Mouse (Mus musculus) limb, embryonic 12.5 days (tissue): ENCODE data around the gene Rpl3. TPM values are rescaled to one million over a fixed set of nuclear protein-coding genes. Genes with fewer than 3 reads are reported as not detected.
A peak's percentile ranks its signal among the peaks of the same experiment; 100 is the strongest.

ENCODE experiments used
- ATAC-seq: fragments of 200-750 bp; cut with Nextera tagmentation; 2 replicates; pipeline ENCODE4 v1.8.0; 2017; ENCODE audit warnings: low read depth, moderate TSS enrichment; ENCODE audit not compliant: insufficient number of reproducible peaks, insufficient read depth, low FRiP score, low TSS enrichment
- H3K27ac ChIP-seq: fragments of 300-500 bp; sonication (generic); 2 replicates; pipeline ENCODE4 v1.5.1; 2016; ENCODE audit warnings: mild to moderate bottlenecking, moderate library complexity
- H3K27me3 ChIP-seq: fragments of 300-500 bp; sonication (generic); 2 replicates; pipeline ENCODE4 v1.6.1; 2016; ENCODE audit warnings: mild to moderate bottlenecking, moderate library complexity
- H3K36me3 ChIP-seq: fragments of 300-500 bp; sonication (generic); 2 replicates; pipeline ENCODE4 v1.6.1; 2016; ENCODE audit warnings: mild to moderate bottlenecking, moderate library complexity
- H3K4me1 ChIP-seq: fragments of 300-500 bp; sonication (generic); replicated peaks from 2 replicates; pipeline ENCODE4 v1.6.1; 2016
- H3K4me2 ChIP-seq: fragments of 300-500 bp; sonication (generic); 2 replicates; pipeline ENCODE4 v1.6.1; 2016; ENCODE audit warnings: mild to moderate bottlenecking, moderate library complexity
- H3K4me3 ChIP-seq: fragments of 300-500 bp; sonication (generic); replicated peaks from 2 replicates; pipeline ENCODE4 v1.5.1; 2016; ENCODE audit warnings: mild to moderate bottlenecking
- H3K9ac ChIP-seq: fragments of 300-500 bp; sonication (generic); replicated peaks from 2 replicates; pipeline ENCODE4 v1.6.1; 2016; ENCODE audit warnings: mild to moderate bottlenecking, moderate library complexity
- H3K9me3 ChIP-seq: fragments of 300-500 bp; sonication (generic); 2 replicates; pipeline ENCODE4 v1.6.1; 2016; ENCODE audit warnings: mild to moderate bottlenecking, moderate library complexity
- WGBS: fragments of 180-500 bp; shearing (Covaris S2); methylation state at CpG from one replicate; pipeline ENCODE4 v1.1.7; 2016; 5-methylcytosine and 5-hydroxymethylcytosine counted together
- polyA plus RNA-seq: library from polyadenylated mRNA; unstranded; fragments of >200 nt; fragmentation: Nextera tagmentation; extraction: Ambion mirVana; gene quantifications from 2 replicates; pipeline ENCODE4 v1.2.1, GENCODE M21; 2016

Gene Rpl3
- polyA plus RNA-seq, 1 experiment from 2014 or later: 1,001 TPM

GRCm38 (mm10) chr15:80083740-80084139 lies 7.9 kb downstream of the Rpl3 start:
- H3K27me3 ChIP-seq: no peaks in the 10 kb centered on the region
- ATAC-seq: no peak; the same call in 1 of the 2 replicates

DNA sequence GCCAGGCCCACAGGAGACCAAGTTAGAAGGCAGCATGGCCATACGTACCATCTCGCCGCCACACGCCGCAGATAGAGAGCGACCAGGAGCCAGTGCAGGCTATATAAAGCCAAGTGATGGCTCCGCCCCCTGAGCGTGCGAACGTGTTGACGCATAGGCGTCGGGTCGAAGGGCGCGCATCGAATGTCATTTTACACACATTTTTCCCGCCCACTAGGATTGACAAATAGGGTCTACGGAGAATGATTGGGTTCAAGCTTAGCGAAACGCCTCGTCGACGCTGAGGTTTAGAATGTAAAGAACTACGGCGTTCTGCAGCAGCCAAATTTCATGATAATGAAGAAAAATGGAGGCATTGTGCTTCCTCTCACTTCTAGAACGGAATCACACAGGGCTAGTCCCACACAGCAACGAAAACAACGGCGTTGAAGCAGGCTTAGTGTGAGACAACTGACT lies 8.4 kb downstream of the Rpl3 start:
- peaks cover 42% of the 10 kb centered on the region for H3K36me3 ChIP-seq
- H3K9ac ChIP-seq: peak overlapping the region; percentile 94
- H3K4me1 ChIP-seq: peaks cover 24% of the 10 kb centered on the region
- no peaks in the 10 kb centered on the region for H3K27me3 ChIP-seq
- peaks cover 4% of the 10 kb centered on the region; the same call in 1 of the 2 replicates for H3K9me3 ChIP-seq
- peak overlapping the region; percentile 93 for H3K27ac ChIP-seq
- peak overlapping the region; percentile 89 for H3K4me2 ChIP-seq
- ATAC-seq: peak; percentile 92
- WGBS: under 1% methylated on average over 30 of the region's 30 CpGs
- H3K4me3 ChIP-seq: peak overlapping the region; percentile 82

More at GRCm38 (mm10) chr15:80083740-80084139, 7.9 kb downstream of the Rpl3 start:
- Histone ChIP-seq H3K36me3 (peaks cover 37% of the 10 kb centered on the region), H3K27ac (peak overlapping the region; percentile 92), H3K4me1 (peaks cover 24% of the 10 kb centered on the region), H3K9ac (peak overlapping the region; percentile 61), H3K4me2 (peak overlapping the region; percentile 71), H3K4me3 (peak overlapping the region; percentile 82), H3K9me3 (peaks cover 4% of the 10 kb centered on the region; the same call in 1 of the 2 replicates)
- 1% methylated on average over 12 of the region's 12 CpGs for WGBS

- Histone ChIP-seq H3K9me3 (peaks cover 4% of the 10 kb centered on the region; the same call in 1 of the 2 replicates), H3K27me3 (no peaks in the 10 kb centered on the region), H3K4me1 (peaks cover 24% of the 10 kb centered on the region), H3K4me2 (peak overlapping the region; percentile 89), H3K9ac (peak overlapping the region; percentile 94), H3K4me3 (peak overlapping the region; percentile 82), H3K27ac (peak overlapping the region; percentile 93), H3K36me3 (peaks cover 47% of the 10 kb centered on the region)
- WGBS: under 1% methylated on average over 21 of the region's 21 CpGs
- ATAC-seq: peak; percentile 32; the same call in 1 of the 2 replicates
Measured at GRCm38 (mm10) chr15:80082661-80083275, 8.9 kb downstream of the Rpl3 start.

- 7% methylated on average over 11 of the region's 11 CpGs for WGBS
- peak overlapping the region; percentile 93 for H3K27ac ChIP-seq
- peaks cover 4% of the 10 kb centered on the region; the same call in 1 of the 2 replicates for H3K9me3 ChIP-seq
- H3K4me1 ChIP-seq: peaks cover 24% of the 10 kb centered on the region
- no peaks in the 10 kb centered on the region for H3K27me3 ChIP-seq
- peak overlapping the region; percentile 82 for H3K4me3 ChIP-seq
- peaks cover 54% of the 10 kb centered on the region for H3K36me3 ChIP-seq
- H3K4me2 ChIP-seq: peak overlapping the region; percentile 89
- H3K9ac ChIP-seq: peak overlapping the region; percentile 94
- no peak for ATAC-seq
Measured at GRCm38 (mm10) chr15:80081801-80082546, 9.7 kb downstream of the Rpl3 start.

- H3K27me3 ChIP-seq: no peaks in the 10 kb centered on the region
- 57% methylated on average over 9 of the region's 9 CpGs for WGBS
- H3K9ac ChIP-seq: peak overlapping the region; percentile 94
- peaks cover 31% of the 10 kb centered on the region for H3K4me1 ChIP-seq
- no peaks in the 10 kb centered on the region for H3K9me3 ChIP-seq
- H3K4me3 ChIP-seq: peak overlapping the region; percentile 82
- peak overlapping the region; percentile 89 for H3K4me2 ChIP-seq
- no peak for ATAC-seq
- peaks cover 63% of the 10 kb centered on the region for H3K36me3 ChIP-seq
- H3K27ac ChIP-seq: 0 out of 2 replicates have a peak overlapping the region, but pooled peaks have one; percentile 17
Measured at GRCm38 (mm10) chr15:80080711-80081615, 10.7 kb downstream of the Rpl3 start.

DNA sequence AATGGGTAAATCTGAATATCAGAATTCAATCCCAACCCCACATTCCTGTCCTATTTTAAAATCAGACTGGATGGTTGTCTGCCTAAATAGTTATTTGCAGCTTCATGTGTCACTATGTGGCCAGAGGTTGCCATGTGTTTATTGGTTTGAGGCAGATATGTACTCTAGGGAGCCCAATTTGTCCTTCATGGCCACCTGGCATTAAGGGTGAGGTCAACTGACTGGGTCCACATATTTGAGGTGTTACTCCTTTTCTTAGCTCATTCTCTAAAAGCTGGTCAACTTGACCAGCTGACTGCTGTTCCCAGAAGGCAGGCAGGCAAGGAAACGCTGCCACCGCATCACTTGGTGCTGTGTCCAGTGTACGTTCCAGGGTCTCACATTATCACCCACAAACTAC lies 11.7 kb downstream of the Rpl3 start:
- H3K27me3 ChIP-seq: no peaks in the 10 kb centered on the region
- peaks cover 41% of the 10 kb centered on the region for H3K4me1 ChIP-seq
- no peaks in the 10 kb centered on the region for H3K9me3 ChIP-seq
- H3K4me3 ChIP-seq: no peak overlapping the region
- H3K27ac ChIP-seq: no peak overlapping the region
- peaks cover 63% of the 10 kb centered on the region for H3K36me3 ChIP-seq
- 77% methylated on average over 3 of the region's 3 CpGs for WGBS
- ATAC-seq: no peak
- H3K9ac ChIP-seq: no peak overlapping the region
- H3K4me2 ChIP-seq: 0 out of 2 replicates have a peak overlapping the region, but pooled peaks have one; percentile 89

DNA sequence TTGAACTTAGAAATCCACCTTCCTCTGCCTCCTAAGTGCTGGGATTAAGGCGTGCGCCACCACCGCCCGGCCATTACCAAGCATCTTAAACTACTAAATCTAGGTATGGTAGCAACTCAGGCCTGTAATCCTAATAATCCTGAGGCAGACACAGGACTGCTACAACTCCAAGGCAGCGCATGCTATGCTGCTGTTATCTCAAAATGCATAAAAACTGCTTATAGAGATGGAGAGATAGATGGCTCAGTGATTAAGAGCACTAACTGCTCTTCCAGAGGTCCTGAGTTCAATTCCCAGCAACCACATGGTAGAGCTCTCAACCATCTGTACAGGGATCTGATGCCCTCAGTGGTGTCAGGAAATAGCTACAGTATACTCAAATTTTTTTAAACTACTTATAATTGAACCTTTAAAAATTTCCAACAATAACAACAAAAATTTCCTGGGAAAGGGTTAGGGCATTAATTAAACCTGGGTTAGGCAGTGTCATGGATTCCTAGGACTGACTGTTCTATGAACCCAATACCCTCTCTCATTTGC lies 12.5 kb downstream of the Rpl3 start:
- no peaks in the 10 kb centered on the region for H3K27me3 ChIP-seq
- no peak overlapping the region for H3K4me3 ChIP-seq
- peaks cover 63% of the 10 kb centered on the region for H3K36me3 ChIP-seq
- H3K4me2 ChIP-seq: no peak overlapping the region
- no peak overlapping the region for H3K27ac ChIP-seq
- WGBS: 87% methylated on average over 5 of the region's 5 CpGs
- no peak overlapping the region; the same call in 1 of the 2 replicates for H3K9ac ChIP-seq
- H3K4me1 ChIP-seq: peaks cover 41% of the 10 kb centered on the region
- H3K9me3 ChIP-seq: no peaks in the 10 kb centered on the region
- ATAC-seq: no peak

GRCm38 (mm10) chr15:80078058-80078814 lies 13.4 kb downstream of the Rpl3 start:
- H3K4me2 ChIP-seq: no peak overlapping the region
- no peak overlapping the region for H3K4me3 ChIP-seq
- peaks cover 63% of the 10 kb centered on the region for H3K36me3 ChIP-seq
- H3K27me3 ChIP-seq: no peaks in the 10 kb centered on the region
- no peak for ATAC-seq
- 73% methylated on average over 11 of the region's 11 CpGs for WGBS
- 0 out of 2 replicates have a peak overlapping the region, but pooled peaks have one; percentile 23 for H3K27ac ChIP-seq
- H3K9me3 ChIP-seq: no peaks in the 10 kb centered on the region
- H3K4me1 ChIP-seq: peaks cover 41% of the 10 kb centered on the region
- H3K9ac ChIP-seq: no peak overlapping the region

DNA sequence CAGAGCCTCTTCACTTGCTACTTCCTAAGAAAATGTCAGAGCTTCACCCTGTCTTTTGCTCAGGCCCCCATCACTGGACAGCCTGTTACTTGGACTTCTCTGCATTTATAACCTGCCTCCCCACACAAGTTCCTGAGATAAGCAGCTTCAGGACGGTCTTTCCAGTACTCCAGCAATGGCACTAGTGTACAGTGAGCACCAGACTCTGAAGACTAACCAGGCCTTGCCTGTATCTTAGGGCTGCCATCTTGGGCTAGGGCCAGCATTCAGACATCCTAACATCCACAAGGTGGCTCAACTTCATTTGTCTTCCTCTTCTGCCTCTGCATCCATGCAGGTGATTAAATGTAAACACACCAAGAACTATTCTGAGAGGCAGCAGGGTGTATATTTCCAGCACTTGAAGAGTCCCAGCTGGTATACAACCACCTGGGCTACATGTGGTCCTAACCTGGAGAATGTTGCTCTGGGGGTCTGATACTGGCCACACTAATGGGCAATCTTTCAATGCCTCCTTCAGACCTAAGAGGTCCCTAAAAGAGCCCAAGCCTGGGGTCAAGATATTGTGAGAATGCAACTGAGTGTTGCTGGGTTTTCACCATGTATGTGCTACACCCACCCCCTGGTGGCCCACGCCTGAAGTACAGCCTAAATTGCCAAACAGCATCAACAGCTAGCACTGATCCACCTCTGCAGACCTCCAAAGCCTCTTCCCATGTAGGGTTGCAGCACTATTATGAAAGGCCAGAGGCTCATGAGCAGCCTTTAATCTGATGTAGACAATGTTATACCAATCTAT lies 15.1 kb downstream of the Rpl3 start:
- H3K27ac ChIP-seq: peak overlapping the region; percentile 69
- whole genome bisulfite sequencing: 10% methylated on average over 2 of the region's 2 CpGs
- H3K4me2 ChIP-seq: no peak overlapping the region
- no peak overlapping the region; the same call in 1 of the 2 replicates for H3K9ac ChIP-seq
- H3K9me3 ChIP-seq: no peaks in the 10 kb centered on the region
- H3K36me3 ChIP-seq: peaks cover 54% of the 10 kb centered on the region
- no peak overlapping the region for H3K4me3 ChIP-seq
- ATAC-seq: peak; percentile 45; the same call in 1 of the 2 replicates
- H3K27me3 ChIP-seq: no peaks in the 10 kb centered on the region
- peaks cover 35% of the 10 kb centered on the region for H3K4me1 ChIP-seq
